Mouse (Mus musculus) CH12.LX (cell line): ENCODE data around the gene Gng2. TPM values are rescaled to one million over a fixed set of nuclear protein-coding genes. Genes with fewer than 3 reads are reported as not detected.

Experiments used
- DNase-seq: peaks from one replicate; pipeline ENCODE4 v3.0.0-alpha.2; 2013; ENCODE audit errors: extremely low read depth
- H3K27ac ChIP-seq: 2 replicates; pipeline ENCODE4 v1.5.1; 2012; ENCODE audit warnings: low read depth, mild to moderate bottlenecking, control low read depth, moderate library complexity; ENCODE audit not compliant: insufficient read depth
- H3K27me3 ChIP-seq: replicated peaks from 2 replicates; pipeline ENCODE3; 2012; ENCODE audit warnings: inconsistent platforms
- H3K36me3 ChIP-seq, 2 experiments: replicated peaks in 1 of 2; 2 replicates each; pipeline versions ENCODE3 to v1.6.1; 2012; ENCODE audit warnings: inconsistent platforms in 1 of 2, low read length in 1 of 2, mild to moderate bottlenecking in 1 of 2, mixed read lengths in 1 of 2, moderate library complexity in 1 of 2; ENCODE audit not compliant: control insufficient read depth in 1 of 2, insufficient read depth in 1 of 2
- H3K4me1 ChIP-seq, 2 experiments: 2 replicates each; pipeline ENCODE4 v1.6.1; 2012; ENCODE audit warnings: inconsistent platforms in 1 of 2, moderate library complexity in 1 of 2; ENCODE audit not compliant: insufficient read depth in 2 of 2, control insufficient read depth in 1 of 2
- H3K4me2 ChIP-seq: 2 replicates; pipeline ENCODE4 v1.6.1; 2012; ENCODE audit warnings: low read depth, mild to moderate bottlenecking, control low read depth; ENCODE audit not compliant: poor library complexity, insufficient read depth, severe bottlenecking
- H3K4me3 ChIP-seq, 3 experiments: fragments of 150-350 bp in 1 of 3; sonication (generic) in 1 of 3; replicated peaks in 1 of 3; 2 replicates each; pipeline versions ENCODE3 to v1.5.1; 2011 to 2012; ENCODE audit warnings: low read depth in 2 of 3, low read length in 2 of 3, mild to moderate bottlenecking in 2 of 3, moderate library complexity in 2 of 3, control low read depth in 1 of 3, improper control_type of control experiment in 1 of 3, inconsistent platforms in 1 of 3, mixed read lengths in 1 of 3; ENCODE audit not compliant: poor library complexity in 1 of 3
- H3K79me2 ChIP-seq: replicated peaks from 2 replicates; pipeline ENCODE4 v1.6.1; 2012; ENCODE audit warnings: mild to moderate bottlenecking, moderate library complexity; ENCODE audit not compliant: control insufficient read depth, poor library complexity, insufficient read depth, severe bottlenecking; ENCODE audit errors: extremely low read depth
- H3K9ac ChIP-seq: 2 replicates; pipeline ENCODE4 v1.6.1; 2012; ENCODE audit warnings: low read depth, mild to moderate bottlenecking, control low read depth, moderate library complexity; ENCODE audit not compliant: insufficient read depth
- H3K9me3 ChIP-seq: replicated peaks from 2 replicates; pipeline ENCODE3; 2012; ENCODE audit warnings: low read length, inconsistent platforms, mixed read lengths
- BHLHE40 ChIP-seq: IDR thresholded peaks from 2 replicates; pipeline ENCODE4 v1.6.1; 2011; ENCODE audit warnings: mild to moderate bottlenecking, low read depth, low read length, improper control_type of control experiment
- CTCF ChIP-seq, 2 experiments: IDR thresholded peaks in 1 of 2; conservative IDR thresholded peaks in 1 of 2; 2 replicates each; pipeline ENCODE4 v1.5.1; 2011 to 2012; ENCODE audit warnings: low read depth in 2 of 2, low read length in 2 of 2, improper control_type of control experiment in 1 of 2, inconsistent platforms in 1 of 2, mild to moderate bottlenecking in 1 of 2, moderate library complexity in 1 of 2
- E2F4 ChIP-seq: IDR thresholded peaks from 2 replicates; pipeline ENCODE4 v1.6.1; 2011; ENCODE audit warnings: low read depth, low read length, improper control_type of control experiment; ENCODE audit not compliant: insufficient replicate concordance
- JUN ChIP-seq: IDR thresholded peaks from 2 replicates; pipeline ENCODE4 v1.6.1; 2011; ENCODE audit warnings: low read depth, mild to moderate bottlenecking, low read length, improper control_type of control experiment, moderate library complexity; ENCODE audit not compliant: insufficient read depth
- NRF1 ChIP-seq: IDR thresholded peaks from 2 replicates; pipeline ENCODE4 v1.6.1; 2014; ENCODE audit warnings: low read depth, mild to moderate bottlenecking, inconsistent platforms, low read length, improper control_type of control experiment, moderate library complexity
- PAX5 ChIP-seq: IDR thresholded peaks from 2 replicates; pipeline ENCODE4 v1.6.1; 2012; ENCODE audit warnings: low read length, inconsistent platforms, mixed read lengths
- RAD21 ChIP-seq: IDR thresholded peaks from 2 replicates; pipeline ENCODE4 v1.6.1; 2011; ENCODE audit warnings: low read depth, mild to moderate bottlenecking, low read length, improper control_type of control experiment, moderate library complexity
- SMC3 ChIP-seq: IDR thresholded peaks from 2 replicates; pipeline ENCODE4 v1.6.1; 2011; ENCODE audit warnings: low read depth, low read length, improper control_type of control experiment
- dilution Hi-C: fragments of 300-500 bp; cut with MboI; formaldehyde crosslinking; loops from 2 replicates; pipeline ENCODE4 v1.14.3; 2020; ENCODE audit warnings: low sequenced_read_pairs; ENCODE audit not compliant: extremely low pct_unique_long_range_greater_than_20kb, extremely low pct_ligation_motif_present
- in situ Hi-C: fragments of 300-500 bp; cut with MboI; formaldehyde crosslinking; loops from 3 replicates; pipeline ENCODE4 v1.14.3; 2019; ENCODE audit warnings: low sequenced_read_pairs, low pct_ligation_motif_present, low pct_unique_long_range_greater_than_20kb, mixed read lengths
- polyA plus RNA-seq: library from polyadenylated mRNA; unstranded; fragments of >175 nt; gene quantifications from 2 replicates; pipeline ENCODE4 v1.2.1, GENCODE M21; 2012; ENCODE audit warnings: low read depth; ENCODE audit not compliant: insufficient read length
- total RNA-seq, 2 experiments: library from RNA; depleted of rRNA; stranded (reverse); fragments of 300-350 nt in 1 of 2; fragments of >200 nt in 1 of 2; gene quantifications; 2 replicates each; pipeline ENCODE4 v1.2.3; 2012 to 2014

Gene Gng2
- total and polyA plus RNA-seq, 3 experiments: 52.1 to 67.7 (median 63.4) TPM

GRCm38 (mm10) chr14:19858808-19859776, 118.3 kb downstream of the Gng2 start:
- TF ChIP-seq SMC3 (peak; percentile 38), CTCF (conservative IDR thresholded peaks at IDR 0.05 in 1 of 2, IDR thresholded peaks at IDR 0.05 in 1 of 2; ENCODE audit: low read depth in 2 of 2, low read length in 2 of 2) (peak in 1 of 2 experiments; percentile 48; a peak in 2 of 4 replicates), RAD21 (peak; percentile 11), E2F4 (no peak)
- H3K4me3 ChIP-seq: no peak overlapping the region
- H3K9me3 ChIP-seq: peaks cover 5% of the 10 kb centered on the region
- H3K79me2 ChIP-seq: no peaks in the 10 kb centered on the region
- H3K36me3 ChIP-seq: no peaks in the 10 kb centered on the region
- H3K4me1 ChIP-seq: peaks cover 3 to 19% of the 10 kb centered on the region in 2 experiments
- no peaks in the 10 kb centered on the region for H3K27me3 ChIP-seq
- no peak overlapping the region for H3K4me2 ChIP-seq
- in situ Hi-C loops: no loop called here
- H3K9ac ChIP-seq: no peak overlapping the region
- no peak for DNase-seq
- no peak overlapping the region for H3K27ac ChIP-seq
- dilution Hi-C loops: no loop called here

GRCm38 (mm10) chr14:19858279-19858678, 119.1 kb downstream of the Gng2 start:
- dilution Hi-C loops: no loop called here
- H3K4me1 ChIP-seq: peaks cover 3 to 19% of the 10 kb centered on the region in 2 experiments
- no peak overlapping the region for H3K4me3 ChIP-seq
- DNase-seq: no peak
- in situ Hi-C loops: no loop called here
- H3K79me2 ChIP-seq: no peaks in the 10 kb centered on the region
- no peak overlapping the region for H3K9ac ChIP-seq
- H3K4me2 ChIP-seq: no peak overlapping the region
- no peaks in the 10 kb centered on the region for H3K36me3 ChIP-seq
- H3K9me3 ChIP-seq: peaks cover 5% of the 10 kb centered on the region
- no peak overlapping the region for H3K27ac ChIP-seq
- no peaks in the 10 kb centered on the region for H3K27me3 ChIP-seq
- TF ChIP-seq PAX5 (no peak), BHLHE40 (0 out of 2 replicates have a peak, but pooled peaks have one; percentile 11)

- DNase-seq: no peak
- Histone ChIP-seq H3K9me3 (peaks cover 5% of the 10 kb centered on the region), H3K9ac (no peak overlapping the region), H3K27me3 (no peaks in the 10 kb centered on the region), H3K36me3 (no peaks in the 10 kb centered on the region), H3K4me3 (no peak overlapping the region), H3K4me2 (no peak overlapping the region), H3K79me2 (no peaks in the 10 kb centered on the region), H3K4me1 (peaks cover 3 to 11% of the 10 kb centered on the region in 2 experiments), H3K27ac (no peak overlapping the region)
- TF ChIP-seq NRF1 (no peak), E2F4 (no peak), JUN (no peak)
- in situ Hi-C loops (no loop called here), dilution Hi-C loops (no loop called here)
Observed at GRCm38 (mm10) chr14:19853471-19853870, 124.0 kb downstream of the Gng2 start.
